Mouse (Mus musculus) C2C12 (cell line): ENCODE results near the gene Nsdhl. TPM values are rescaled to one million over a fixed set of nuclear protein-coding genes. Genes with fewer than 3 reads are reported as not detected.

ENCODE experiments used
- H3K27me3 ChIP-seq: one replicate; pipeline ENCODE4 v1.6.1; 2011; ENCODE audit not compliant: control insufficient read depth, insufficient read depth, insufficient read length
- H3K36me3 ChIP-seq: one replicate; pipeline ENCODE4 v1.6.1; 2011; ENCODE audit not compliant: control insufficient read depth, insufficient read depth
- H3K4me3 ChIP-seq: one replicate; pipeline ENCODE4 v1.5.1; 2011; ENCODE audit warnings: mild to moderate bottlenecking, control low read depth; ENCODE audit not compliant: poor library complexity, insufficient read depth, severe bottlenecking
- H3K79me2 ChIP-seq: one replicate; pipeline ENCODE4 v1.6.1; 2011; ENCODE audit not compliant: control insufficient read depth, insufficient read depth
- H3K79me3 ChIP-seq: one replicate; pipeline ENCODE4 v1.6.1; 2011; ENCODE audit warnings: low read depth, control low read depth
- H3ac ChIP-seq: one replicate; pipeline ENCODE3; 2011; ENCODE audit warnings: low read depth; ENCODE audit not compliant: control insufficient read depth, insufficient read length
- CEBPB ChIP-seq: IDR thresholded peaks from one replicate; pipeline ENCODE4 v1.6.1; 2011; ENCODE audit warnings: low read depth, mild to moderate bottlenecking, control low read depth, moderate library complexity
- CTCF ChIP-seq: IDR thresholded peaks from one replicate; pipeline ENCODE4 v1.5.1; 2011; ENCODE audit not compliant: control insufficient read depth, insufficient read depth, insufficient read length
- FOSL1 ChIP-seq: IDR thresholded peaks from one replicate; pipeline ENCODE4 v1.8.0; 2011; ENCODE audit warnings: mild to moderate bottlenecking, low read length; ENCODE audit not compliant: poor library complexity, insufficient read depth, severe bottlenecking
- MAX ChIP-seq: IDR thresholded peaks from one replicate; pipeline ENCODE4 v1.6.1; 2011; ENCODE audit warnings: mild to moderate bottlenecking, control low read depth
- MYOD1 ChIP-seq: IDR thresholded peaks from one replicate; pipeline ENCODE4 v1.6.1; 2011; ENCODE audit warnings: low read depth; ENCODE audit not compliant: control insufficient read depth, insufficient read length
- MYOG ChIP-seq: IDR thresholded peaks from one replicate; pipeline ENCODE4 v1.6.1; 2011; ENCODE audit not compliant: control insufficient read depth, insufficient read length; ENCODE audit errors: extremely low read depth
- USF1 ChIP-seq: IDR thresholded peaks from one replicate; pipeline ENCODE4 v1.6.1; 2011; ENCODE audit warnings: low read depth, mild to moderate bottlenecking, control low read depth, moderate library complexity
- polyA plus RNA-seq: library from polyadenylated mRNA; unstranded; fragments of >200 nt; fragmentation: generic; extraction: Trizol; gene quantifications from one replicate; pipeline ENCODE4 v1.2.1, GENCODE M21; 2012; ENCODE audit warnings: missing spikeins

Nsdhl gene
- polyA plus RNA-seq, 1 experiment: 41.1 TPM

GRCm38 (mm10) chrX:72960431-72960830, 42.1 kb downstream of the Nsdhl start:
- Histone ChIP-seq H3K4me3 (no peak overlapping the region), H3K79me2 (no peaks in the 10 kb centered on the region), H3K79me3 (no peaks in the 10 kb centered on the region), H3K27me3 (no peaks in the 10 kb centered on the region), H3K36me3 (no peaks in the 10 kb centered on the region), H3ac (no peak overlapping the region)
- TF ChIP-seq MAX: no peak
- no peak for TF ChIP-seq MYOG
- TF ChIP-seq FOSL1: no peak
- no peak for TF ChIP-seq MYOD1
- no peak for TF ChIP-seq CTCF
- no peak for TF ChIP-seq USF1
- TF ChIP-seq CEBPB: no peak

DNA sequence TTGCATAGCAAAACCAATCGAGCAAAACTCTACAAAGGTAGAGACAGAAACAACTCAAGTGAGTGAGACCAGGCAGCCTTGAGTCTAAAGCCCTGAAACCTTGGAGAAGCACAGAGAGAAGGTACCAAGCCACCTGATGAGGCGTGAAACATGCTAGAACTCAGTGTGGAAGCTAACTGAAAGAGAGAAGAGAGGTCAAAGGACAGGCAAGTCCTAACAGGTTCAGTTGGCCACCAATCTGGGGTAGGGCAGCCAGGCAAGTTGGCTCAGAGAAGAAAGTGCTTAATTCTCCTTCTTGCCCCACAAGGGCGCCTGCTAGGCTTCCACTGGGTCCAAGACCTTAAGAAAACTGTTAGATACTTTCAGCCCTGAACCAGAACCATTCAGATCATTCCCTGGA, 43.2 kb downstream of the Nsdhl start:
- H3K79me3 ChIP-seq: no peaks in the 10 kb centered on the region
- no peaks in the 10 kb centered on the region for H3K79me2 ChIP-seq
- no peak overlapping the region for H3ac ChIP-seq
- H3K27me3 ChIP-seq: no peaks in the 10 kb centered on the region
- no peaks in the 10 kb centered on the region for H3K36me3 ChIP-seq
- TF ChIP-seq CEBPB: no peak
- TF ChIP-seq MYOD1: no peak
- no peak for TF ChIP-seq FOSL1
- no peak for TF ChIP-seq CTCF
- no peak for TF ChIP-seq MYOG
- no peak for TF ChIP-seq USF1
- TF ChIP-seq MAX: no peak
- no peak overlapping the region for H3K4me3 ChIP-seq

GRCm38 (mm10) chrX:72962743-72963142, 44.4 kb downstream of the Nsdhl start:
- Histone ChIP-seq H3K79me3 (no peaks in the 10 kb centered on the region), H3K36me3 (no peaks in the 10 kb centered on the region), H3K4me3 (no peak overlapping the region), H3K79me2 (no peaks in the 10 kb centered on the region), H3ac (no peak overlapping the region), H3K27me3 (no peaks in the 10 kb centered on the region)
- TF ChIP-seq MAX: no peak
- no peak for TF ChIP-seq MYOD1
- no peak for TF ChIP-seq CTCF
- no peak for TF ChIP-seq USF1
- no peak for TF ChIP-seq FOSL1
- TF ChIP-seq CEBPB: no peak
- TF ChIP-seq MYOG: no peak

- H3ac ChIP-seq: no peak overlapping the region
- H3K79me2 ChIP-seq: no peaks in the 10 kb centered on the region
- peaks cover 20% of the 10 kb centered on the region for H3K27me3 ChIP-seq
- H3K79me3 ChIP-seq: no peaks in the 10 kb centered on the region
- H3K36me3 ChIP-seq: no peaks in the 10 kb centered on the region
- TF ChIP-seq USF1 (no peak), MYOG (no peak), FOSL1 (no peak), MYOD1 (no peak), MAX (no peak), CTCF (no peak), CEBPB (no peak)
- no peak overlapping the region for H3K4me3 ChIP-seq
Measured at GRCm38 (mm10) chrX:72982831-72983230, 64.5 kb downstream of the Nsdhl start.

DNA sequence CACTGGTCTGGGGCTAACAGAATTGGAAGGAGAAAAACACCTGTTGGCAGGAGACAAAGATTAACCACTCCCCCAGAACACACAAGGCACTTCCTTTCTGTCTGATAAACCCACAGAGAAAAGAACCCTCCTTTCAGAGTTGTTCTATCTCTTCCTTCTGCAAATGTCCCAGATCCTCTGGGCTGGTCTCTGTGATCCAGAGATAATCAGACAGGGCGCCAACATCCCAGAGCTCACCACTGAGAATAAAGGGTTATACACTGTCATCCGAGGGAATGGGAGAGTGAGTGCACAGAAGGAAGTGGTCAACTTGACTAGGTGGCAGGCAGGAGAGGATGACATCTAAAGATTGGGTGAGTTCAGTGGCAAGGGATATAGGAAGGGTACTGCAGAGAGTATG, 67.2 kb downstream of the Nsdhl start:
- no peaks in the 10 kb centered on the region for H3K79me2 ChIP-seq
- H3K79me3 ChIP-seq: no peaks in the 10 kb centered on the region
- H3K36me3 ChIP-seq: no peaks in the 10 kb centered on the region
- H3ac ChIP-seq: no peak overlapping the region
- TF ChIP-seq MYOG (no peak), FOSL1 (no peak), MYOD1 (no peak), CTCF (no peak), MAX (no peak), CEBPB (no peak), USF1 (no peak)
- H3K27me3 ChIP-seq: peaks cover 18% of the 10 kb centered on the region
- H3K4me3 ChIP-seq: no peak overlapping the region
